Mouse (Mus musculus) central nervous system, embryonic 18 days (tissue): ENCODE data around the gene Myh13. TPM values are rescaled to one million over a fixed set of nuclear protein-coding genes. Genes with fewer than 3 reads are reported as not detected.

Experiments used
- polyA plus RNA-seq: library from polyadenylated mRNA; depleted of rRNA; stranded (reverse); fragments of >200 nt; gene quantifications from 2 replicates; pipeline ENCODE4 v1.2.3, GENCODE M21; 2012; rRNA removed

The Myh13 gene
- 0.03 and 0.13 TPM in 2 replicates for polyA plus RNA-seq

DNA sequence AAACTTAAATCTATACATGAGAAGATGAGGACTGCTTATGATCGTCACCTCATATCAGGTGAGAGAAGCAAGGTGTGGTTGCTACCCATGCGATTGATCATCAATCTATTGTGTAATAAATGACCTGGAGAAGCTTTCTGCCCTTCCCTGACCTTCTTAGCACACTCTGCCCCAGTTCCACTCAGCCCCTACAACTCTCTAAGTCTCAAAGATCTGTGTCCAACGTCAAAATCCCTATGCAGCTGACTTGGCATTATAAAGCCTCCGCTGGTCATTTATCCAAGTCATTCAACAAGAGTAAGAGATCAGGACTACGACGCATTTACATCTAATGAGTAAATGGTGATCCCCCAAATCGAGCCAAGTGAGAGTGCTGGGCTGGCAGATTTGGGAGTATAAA is at the start of gene Myh13:
TSS of gene Myh13 (plus strand) at position 301 of the 400 bp plus-strand sequence.

GRCm38 (mm10) chr11:67276601-67277174 is 44.8 kb upstream of the Myh13 start, which contains the start of gene Myh8:
Gene Myh8, plus strand, starts transcription at chr11:67277124.

Other genes with a start within 250 kb of the Myh13 start
- gene Myh3, start 243.4 kb upstream of the Myh13 start, polyA plus RNA-seq: 0.19 and 12.5 TPM in 2 replicates
- gene Myh2, start 150.6 kb upstream of the Myh13 start, polyA plus RNA-seq: 0.12 and 0.37 TPM in 2 replicates
- 0.05 and 0.21 TPM in 2 replicates for gene Myh1, start 121.6 kb upstream of the Myh13 start, polyA plus RNA-seq
- gene Myh4, start 83.6 kb upstream of the Myh13 start, polyA plus RNA-seq: 0.04 and 0.05 TPM in 2 replicates
- gene Myh8, start 44.5 kb upstream of the Myh13 start, polyA plus RNA-seq: 0.27 and 17.8 TPM in 2 replicates
- gene Gas7, start 133.8 kb downstream of the Myh13 start, polyA plus RNA-seq: 54.8 and 65.6 TPM in 2 replicates